Mouse (Mus musculus) limb, embryonic 11.5 days (tissue): ENCODE results near the gene Ift20. TPM values are rescaled to one million over a fixed set of nuclear protein-coding genes. Genes with fewer than 3 reads are reported as not detected.
"Not testable (repeated sequence)": the region's sequence is repeated elsewhere in the genome, so short reads cannot be mapped to it uniquely, and the experiment has no call there.

ENCODE experiments used
- ATAC-seq: fragments of 200-750 bp; cut with Nextera tagmentation; 2 replicates; pipeline ENCODE4 v1.8.0; 2017; ENCODE audit warnings: low read depth; ENCODE audit not compliant: insufficient number of reproducible peaks, low FRiP score, low TSS enrichment
- DNase-seq: peaks from one replicate; pipeline ENCODE4 v3.0.0-alpha.2; 2015; ENCODE audit warnings: low spot score
- H3K27ac ChIP-seq: fragments of 300-500 bp; sonication (generic); replicated peaks from 2 replicates; pipeline ENCODE4 v1.5.1; 2014; ENCODE audit warnings: low read depth, mild to moderate bottlenecking, low read length
- H3K27me3 ChIP-seq: fragments of 300-500 bp; sonication (generic); 2 replicates; pipeline ENCODE4 v1.6.1; 2014; ENCODE audit warnings: mild to moderate bottlenecking, low read length, mixed read lengths; ENCODE audit not compliant: control insufficient read depth, insufficient read depth
- H3K36me3 ChIP-seq: fragments of 300-500 bp; sonication (generic); 2 replicates; pipeline ENCODE4 v1.6.1; 2014; ENCODE audit warnings: mild to moderate bottlenecking, low read length, moderate library complexity, mixed read lengths; ENCODE audit not compliant: control insufficient read depth, insufficient read depth
- H3K4me1 ChIP-seq: fragments of 300-500 bp; sonication (generic); 2 replicates; pipeline ENCODE4 v1.6.1; 2014; ENCODE audit warnings: low read length, mixed read lengths; ENCODE audit not compliant: control insufficient read depth, insufficient read depth
- H3K4me2 ChIP-seq: fragments of 300-500 bp; sonication (generic); 2 replicates; pipeline ENCODE4 v1.6.1; 2014; ENCODE audit warnings: low read depth, mild to moderate bottlenecking, moderate library complexity; ENCODE audit not compliant: severe bottlenecking
- H3K4me3 ChIP-seq: fragments of 300-500 bp; sonication (generic); 2 replicates; pipeline ENCODE4 v1.5.1; 2014; ENCODE audit warnings: low read depth, low read length
- H3K9ac ChIP-seq: fragments of 300-500 bp; sonication (generic); 2 replicates; pipeline ENCODE4 v1.6.1; 2014; ENCODE audit warnings: mild to moderate bottlenecking, low read length
- H3K9me3 ChIP-seq: fragments of 300-500 bp; sonication (generic); 2 replicates; pipeline ENCODE4 v1.6.1; 2016; ENCODE audit warnings: low read length; ENCODE audit not compliant: control insufficient read depth
- WGBS: fragments of 180-500 bp; shearing (Covaris S2); extraction: QIAGEN DNeasy Blood & Tissue Kit; methylation state at CpG from one replicate; pipeline ENCODE4 v1.1.7; 2014; 5-methylcytosine and 5-hydroxymethylcytosine counted together
- polyA plus RNA-seq: library from polyadenylated mRNA; unstranded; fragments of >200 nt; fragmentation: Nextera tagmentation; extraction: Ambion mirVana; gene quantifications from 2 replicates; pipeline ENCODE4 v1.2.1, GENCODE M21; 2014

Gene Ift20
- polyA plus RNA-seq, 1 experiment from 2014 or later = 130 TPM

- H3K4me1 ChIP-seq = peaks cover 3% of the 10 kb centered on the region
- no peak overlapping the region for H3K27ac ChIP-seq
Observed at GRCm38 (mm10) chr11:78530001-78530400, 6.2 kb upstream of the Ift20 start.

GRCm38 (mm10) chr11:78531046-78531445 lies 5.1 kb upstream of the Ift20 start:
- WGBS = 84% methylated on average over 6 of the region's 6 CpGs
- Histone ChIP-seq H3K27me3 (no peaks in the 10 kb centered on the region), H3K9me3 (no peaks in the 10 kb centered on the region), H3K4me3 (no peak overlapping the region), H3K9ac (no peak overlapping the region), H3K4me2 (no peak overlapping the region), H3K36me3 (peaks cover 15% of the 10 kb centered on the region), H3K4me1 (peaks cover 7% of the 10 kb centered on the region), H3K27ac (0 out of 2 replicates have a peak overlapping the region, but pooled peaks have one; percentile 8)
- DNase-seq (no peak), ATAC-seq (no peak)

More at GRCm38 (mm10) chr11:78530001-78530400, 6.2 kb upstream of the Ift20 start:
- H3K4me3 ChIP-seq = no peak overlapping the region
- peaks cover 22% of the 10 kb centered on the region for H3K36me3 ChIP-seq
- ATAC-seq = no peak
- H3K27me3 ChIP-seq = no peaks in the 10 kb centered on the region
- no peak overlapping the region for H3K4me2 ChIP-seq
- no peak for DNase-seq
- H3K9me3 ChIP-seq = no peaks in the 10 kb centered on the region
- no peak overlapping the region for H3K9ac ChIP-seq
- WGBS = 93% methylated on average over 12 of the region's 12 CpGs

- H3K27me3 ChIP-seq, H3K4me1 ChIP-seq, H3K4me3 ChIP-seq, H3K9ac ChIP-seq, H3K9me3 ChIP-seq, H3K4me2 ChIP-seq, DNase-seq, ATAC-seq: not testable (repeated sequence)
- Histone ChIP-seq H3K36me3 (peaks cover 12% of the 10 kb centered on the region), H3K27ac (0 out of 2 replicates have a peak overlapping the region, but pooled peaks have one; percentile 4)
- 95% methylated on average over 10 of the region's 10 CpGs for WGBS
Observed at GRCm38 (mm10) chr11:78531515-78531914, 4.6 kb upstream of the Ift20 start.

- H3K9ac ChIP-seq = no peak overlapping the region
- no peaks in the 10 kb centered on the region for H3K9me3 ChIP-seq
- no peak overlapping the region for H3K4me3 ChIP-seq
- WGBS = 95% methylated on average over 4 of the region's 4 CpGs
- H3K4me1 ChIP-seq = peaks cover 17% of the 10 kb centered on the region
- H3K36me3 ChIP-seq = peaks cover 2% of the 10 kb centered on the region; the same call in 1 of the 2 replicates
- no peak overlapping the region for H3K27ac ChIP-seq
- no peaks in the 10 kb centered on the region for H3K27me3 ChIP-seq
- ATAC-seq (no peak), DNase-seq (no peak)
- peak overlapping the region; percentile 65; the same call in 1 of the 2 replicates for H3K4me2 ChIP-seq
Observed at GRCm38 (mm10) chr11:78534516-78534915, 1.6 kb upstream of the Ift20 start.

DNA sequence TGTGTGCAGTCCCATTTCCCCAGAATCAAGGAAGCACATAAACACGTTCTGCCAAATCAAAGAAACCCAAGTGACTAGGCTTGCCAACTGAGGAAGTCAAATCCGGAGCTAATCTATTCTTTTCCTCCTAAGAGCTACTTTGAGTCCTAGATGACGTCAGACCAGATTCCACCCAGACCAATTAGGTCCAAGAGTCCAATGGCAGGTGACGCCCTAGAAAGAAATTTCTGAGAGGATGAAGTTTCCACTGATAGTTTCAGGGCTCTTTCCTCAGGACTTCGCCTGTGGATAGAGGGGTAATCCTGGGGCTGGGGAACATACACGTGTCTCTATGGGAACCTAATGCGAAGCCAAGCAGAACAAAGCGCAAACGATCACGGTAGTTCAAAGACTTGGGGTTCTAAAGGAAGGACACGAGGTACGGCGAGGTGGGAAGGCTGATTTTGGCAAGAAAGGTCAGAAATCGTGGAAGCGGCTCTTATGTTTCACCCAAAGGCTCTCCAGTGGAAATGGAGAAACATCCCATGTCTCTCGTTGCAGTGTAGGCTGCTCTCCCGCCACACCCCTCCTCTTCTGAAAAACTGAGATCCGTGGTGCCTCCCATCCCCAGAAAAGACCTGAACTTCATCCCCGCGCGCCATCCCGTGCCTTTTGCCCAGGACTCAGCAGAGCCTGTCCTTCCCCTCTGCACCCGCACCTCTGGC lies 633 bp upstream of the Ift20 start:
- no peaks in the 10 kb centered on the region for H3K27me3 ChIP-seq
- DNase-seq (peak; percentile 34), ATAC-seq (no peak; the same call in none of the 2 replicates)
- WGBS = under 1% methylated on average over 23 of the region's 23 CpGs
- peak overlapping the region; percentile 64 for H3K9ac ChIP-seq
- peak overlapping the region; percentile 65 for H3K4me2 ChIP-seq
- H3K36me3 ChIP-seq = peaks cover 11% of the 10 kb centered on the region; the same call in 1 of the 2 replicates
- H3K4me3 ChIP-seq = peak overlapping the region; percentile 79
- H3K27ac ChIP-seq = peak overlapping the region; percentile 32
- peaks cover 17% of the 10 kb centered on the region for H3K4me1 ChIP-seq
- H3K9me3 ChIP-seq = no peaks in the 10 kb centered on the region

DNA sequence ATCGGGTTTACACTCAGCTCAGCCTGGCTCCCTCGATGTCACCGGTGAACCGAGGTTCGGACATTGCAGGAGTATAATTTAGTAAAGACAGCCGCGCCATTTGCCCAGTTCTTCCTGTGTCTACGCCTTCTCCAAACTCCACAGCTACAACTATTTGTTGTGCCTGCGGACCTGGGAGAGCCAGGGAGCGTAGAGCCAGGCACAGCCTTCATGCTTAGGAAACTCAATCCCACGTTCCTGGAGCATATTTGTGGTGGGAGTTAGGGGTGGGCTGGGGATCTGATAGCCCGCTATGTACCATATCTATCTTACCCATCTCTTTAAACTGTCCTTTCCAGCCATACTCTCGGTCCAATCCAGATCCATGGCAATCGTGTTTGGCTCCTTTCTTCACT lies 526 bp downstream of the Ift20 start:
- peak overlapping the region; percentile 79 for H3K4me3 ChIP-seq
- peak overlapping the region; percentile 78 for H3K9ac ChIP-seq
- no peaks in the 10 kb centered on the region for H3K27me3 ChIP-seq
- DNase-seq (no peak), ATAC-seq (0 out of 2 replicates have a peak, but pooled peaks have one; percentile 4)
- H3K4me2 ChIP-seq = peak overlapping the region; percentile 83
- H3K27ac ChIP-seq = no peak overlapping the region
- peaks cover 17% of the 10 kb centered on the region for H3K4me1 ChIP-seq
- WGBS = 3% methylated on average over 14 of the region's 14 CpGs
- H3K36me3 ChIP-seq = peaks cover 15% of the 10 kb centered on the region; the same call in 1 of the 2 replicates
- H3K9me3 ChIP-seq = no peaks in the 10 kb centered on the region

DNA sequence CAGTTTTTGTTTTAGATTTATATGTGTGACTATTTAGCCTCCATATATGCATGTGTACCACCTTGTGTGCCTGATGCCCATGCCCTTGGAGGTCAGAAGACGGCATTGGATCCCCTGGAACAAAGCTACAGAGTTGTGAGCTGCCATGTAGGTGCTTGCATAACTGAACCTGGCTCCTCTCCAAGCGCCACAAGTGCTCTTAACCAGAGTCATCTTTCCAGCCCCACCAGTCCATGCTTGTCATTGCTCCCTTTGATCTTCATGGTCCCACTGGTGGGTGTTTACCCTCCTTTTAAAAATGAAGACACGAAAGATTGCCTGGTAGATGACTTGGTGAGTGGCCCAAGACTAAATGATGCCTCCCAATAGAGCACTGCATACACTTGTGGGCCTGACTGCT lies 4.2 kb downstream of the Ift20 start:
- H3K4me1 ChIP-seq = peaks cover 10% of the 10 kb centered on the region
- peaks cover 18% of the 10 kb centered on the region; the same call in 1 of the 2 replicates for H3K36me3 ChIP-seq
- ATAC-seq = no peak
- no peak overlapping the region for H3K27ac ChIP-seq
- no peaks in the 10 kb centered on the region for H3K9me3 ChIP-seq
- no peak for DNase-seq
- no peak overlapping the region for H3K4me2 ChIP-seq
- H3K9ac ChIP-seq = no peak overlapping the region
- WGBS = 92% methylated on average over 3 of the region's 3 CpGs
- no peak overlapping the region for H3K4me3 ChIP-seq
- H3K27me3 ChIP-seq = no peaks in the 10 kb centered on the region

- no peaks in the 10 kb centered on the region for H3K27me3 ChIP-seq
- ATAC-seq (no peak), DNase-seq (no peak)
- 90% methylated on average over 7 of the region's 7 CpGs for WGBS
- H3K4me3 ChIP-seq = no peak overlapping the region
- no peak overlapping the region for H3K27ac ChIP-seq
- H3K36me3 ChIP-seq = peaks cover 16% of the 10 kb centered on the region; the same call in 1 of the 2 replicates
- H3K9me3 ChIP-seq = no peaks in the 10 kb centered on the region
- peaks cover 8% of the 10 kb centered on the region; the same call in 1 of the 2 replicates for H3K4me1 ChIP-seq
- H3K9ac ChIP-seq = no peak overlapping the region
- no peak overlapping the region for H3K4me2 ChIP-seq
Observed at GRCm38 (mm10) chr11:78544449-78545111, 8.4 kb downstream of the Ift20 start.
